Mouse (Mus musculus): ENCODE results near the gene Ccr1l1. TPM values are rescaled to one million over a fixed set of nuclear protein-coding genes. Genes with fewer than 3 reads are reported as not detected.
"Not testable (repeated sequence)": the region's sequence is repeated elsewhere in the genome, so short reads cannot be mapped to it uniquely, and the experiment has no call there.

Gene Ccr1l1
- polyA plus RNA-seq, 1 experiment = not detected

GRCm38 (mm10) chr9:123976876-123977663, 1.1 kb downstream of the Ccr1l1 start:
- no peak overlapping the region for H3K4me2 ChIP-seq (ENCODE audit: low read depth)
- H3K36me3 ChIP-seq (ENCODE audit: control insufficient read depth, insufficient read depth) = no peaks in the 10 kb centered on the region
- H3K4me3 ChIP-seq = no peak overlapping the region
- no peak overlapping the region for H3ac ChIP-seq (ENCODE audit: control insufficient read depth, insufficient read length)
- no peak for TF ChIP-seq SRF (IDR thresholded peaks at IDR 0.05; ENCODE audit: control insufficient read depth, insufficient read length, low read depth)
- TF ChIP-seq MYOD1 (IDR thresholded peaks at IDR 0.05; ENCODE audit: control insufficient read depth in 1 of 3, insufficient read length in 2 of 3, low read depth in 2 of 3) = no peak
- TF ChIP-seq MYOG (IDR thresholded peaks at IDR 0.05; ENCODE audit: control insufficient read depth in 1 of 3, insufficient read depth in 1 of 3, insufficient read length in 2 of 3, low read depth in 2 of 3) = no peak
- TF ChIP-seq TCF3 (IDR thresholded peaks at IDR 0.05; ENCODE audit: insufficient read length, low read depth) = no peak
- TF ChIP-seq REST (IDR thresholded peaks at IDR 0.05; ENCODE audit: insufficient read depth, insufficient read length) = no peak
- no peak for TF ChIP-seq MAX (IDR thresholded peaks at IDR 0.05; ENCODE audit: low read depth)
- no peak for TF ChIP-seq TCF12 (IDR thresholded peaks at IDR 0.05; ENCODE audit: insufficient read depth, poor library complexity, severe bottlenecking)
- no peak for TF ChIP-seq CEBPB (IDR thresholded peaks at IDR 0.05; ENCODE audit: insufficient read depth, poor library complexity, severe bottlenecking)
- TF ChIP-seq POLR2A (IDR thresholded peaks at IDR 0.05; ENCODE audit: insufficient read length, low read depth) = no peak
- TF ChIP-seq POLR2AphosphoS2 (IDR thresholded peaks at IDR 0.05; ENCODE audit: insufficient read length, low read depth) = no peak
- TF ChIP-seq USF1 (IDR thresholded peaks at IDR 0.05; ENCODE audit: low read depth) = no peak
- TF ChIP-seq E2F4 (IDR thresholded peaks at IDR 0.05; ENCODE audit: insufficient read depth) = no peak
- no peaks in the 10 kb centered on the region for H3K27me3 ChIP-seq (ENCODE audit: control insufficient read depth, insufficient read depth, insufficient read length)
- H3K79me2 ChIP-seq (ENCODE audit: control insufficient read depth, insufficient read depth) = no peaks in the 10 kb centered on the region

GRCm38 (mm10) chr9:123975630-123976029, 2.6 kb downstream of the Ccr1l1 start:
- Histone ChIP-seq H3K27me3 (ENCODE audit: control insufficient read depth, insufficient read depth, insufficient read length) (no peaks in the 10 kb centered on the region), H3K4me3 (no peak overlapping the region), H3K36me3 (ENCODE audit: control insufficient read depth, insufficient read depth) (no peaks in the 10 kb centered on the region), H3K4me2 (ENCODE audit: low read depth) (no peak overlapping the region), H3K79me2 (ENCODE audit: control insufficient read depth, insufficient read depth) (no peaks in the 10 kb centered on the region), H3ac (ENCODE audit: control insufficient read depth, insufficient read length) (no peak overlapping the region)
- TF ChIP-seq CEBPB (IDR thresholded peaks at IDR 0.05; ENCODE audit: insufficient read depth, poor library complexity, severe bottlenecking) (no peak), TCF12 (IDR thresholded peaks at IDR 0.05; ENCODE audit: insufficient read depth, poor library complexity, severe bottlenecking) (no peak), E2F4 (IDR thresholded peaks at IDR 0.05; ENCODE audit: insufficient read depth) (no peak), MAX (IDR thresholded peaks at IDR 0.05; ENCODE audit: low read depth) (no peak), TCF3 (IDR thresholded peaks at IDR 0.05; ENCODE audit: insufficient read length, low read depth) (no peak), MYOG (IDR thresholded peaks at IDR 0.05; ENCODE audit: control insufficient read depth in 1 of 3, insufficient read depth in 1 of 3, insufficient read length in 2 of 3, low read depth in 2 of 3) (no peak), REST (IDR thresholded peaks at IDR 0.05; ENCODE audit: insufficient read depth, insufficient read length) (no peak), SRF (IDR thresholded peaks at IDR 0.05; ENCODE audit: control insufficient read depth, insufficient read length, low read depth) (no peak), USF1 (IDR thresholded peaks at IDR 0.05; ENCODE audit: low read depth) (no peak), MYOD1 (IDR thresholded peaks at IDR 0.05; ENCODE audit: control insufficient read depth in 1 of 3, insufficient read length in 2 of 3, low read depth in 2 of 3) (no peak), POLR2AphosphoS2 (IDR thresholded peaks at IDR 0.05; ENCODE audit: insufficient read length, low read depth) (no peak), POLR2A (IDR thresholded peaks at IDR 0.05; ENCODE audit: insufficient read length, low read depth) (no peak)

GRCm38 (mm10) chr9:123968290-123968912, 9.8 kb downstream of the Ccr1l1 start, which contains the start of gene Ccr1:
Gene Ccr1 (minus strand): TSS chr9:123968692.
- no peak within 1 kb of the TSS for H3ac ChIP-seq (ENCODE audit: control insufficient read depth, insufficient read length)
- TF ChIP-seq MYOG (IDR thresholded peaks at IDR 0.05; ENCODE audit: control insufficient read depth in 1 of 3, insufficient read depth in 1 of 3, insufficient read length in 2 of 3, low read depth in 2 of 3) (no peak), MAX (IDR thresholded peaks at IDR 0.05; ENCODE audit: low read depth) (no peak), POLR2A (IDR thresholded peaks at IDR 0.05; ENCODE audit: insufficient read length, low read depth) (no peak), USF1 (IDR thresholded peaks at IDR 0.05; ENCODE audit: low read depth) (no peak), TCF3 (IDR thresholded peaks at IDR 0.05; ENCODE audit: insufficient read length, low read depth) (no peak), TCF12 (IDR thresholded peaks at IDR 0.05; ENCODE audit: insufficient read depth, poor library complexity, severe bottlenecking) (no peak), E2F4 (IDR thresholded peaks at IDR 0.05; ENCODE audit: insufficient read depth) (no peak), REST (IDR thresholded peaks at IDR 0.05; ENCODE audit: insufficient read depth, insufficient read length) (no peak), MYOD1 (IDR thresholded peaks at IDR 0.05; ENCODE audit: control insufficient read depth in 1 of 3, insufficient read length in 2 of 3, low read depth in 2 of 3) (no peak), CEBPB (IDR thresholded peaks at IDR 0.05; ENCODE audit: insufficient read depth, poor library complexity, severe bottlenecking) (no peak), POLR2AphosphoS2 (IDR thresholded peaks at IDR 0.05; ENCODE audit: insufficient read length, low read depth) (no peak), SRF (IDR thresholded peaks at IDR 0.05; ENCODE audit: control insufficient read depth, insufficient read length, low read depth) (no peak)
- H3K27me3 ChIP-seq (ENCODE audit: control insufficient read depth, insufficient read depth, insufficient read length) = no peaks in the 10 kb centered on the region
- no peak within 1 kb of the TSS for H3K4me2 ChIP-seq (ENCODE audit: low read depth)
- H3K79me2 ChIP-seq (ENCODE audit: control insufficient read depth, insufficient read depth) = no peaks in the 10 kb centered on the region
- H3K36me3 ChIP-seq (ENCODE audit: control insufficient read depth, insufficient read depth) = no peaks in the 10 kb centered on the region
- no peak within 1 kb of the TSS for H3K4me3 ChIP-seq

- not testable (repeated sequence) for H3K4me3 ChIP-seq; H3K36me3 ChIP-seq (ENCODE audit: control insufficient read depth, insufficient read depth); H3K79me2 ChIP-seq (ENCODE audit: control insufficient read depth, insufficient read depth); H3K27me3 ChIP-seq (ENCODE audit: control insufficient read depth, insufficient read depth, insufficient read length); H3K4me2 ChIP-seq (ENCODE audit: low read depth); H3ac ChIP-seq (ENCODE audit: control insufficient read depth, insufficient read length)
These were observed 11.2 kb downstream of the Ccr1l1 start for GRCm38 (mm10) chr9:123966858-123967495.
